13 mouse cellular contexts compared by ENCODE assay signal in the genomic region with DNA sequence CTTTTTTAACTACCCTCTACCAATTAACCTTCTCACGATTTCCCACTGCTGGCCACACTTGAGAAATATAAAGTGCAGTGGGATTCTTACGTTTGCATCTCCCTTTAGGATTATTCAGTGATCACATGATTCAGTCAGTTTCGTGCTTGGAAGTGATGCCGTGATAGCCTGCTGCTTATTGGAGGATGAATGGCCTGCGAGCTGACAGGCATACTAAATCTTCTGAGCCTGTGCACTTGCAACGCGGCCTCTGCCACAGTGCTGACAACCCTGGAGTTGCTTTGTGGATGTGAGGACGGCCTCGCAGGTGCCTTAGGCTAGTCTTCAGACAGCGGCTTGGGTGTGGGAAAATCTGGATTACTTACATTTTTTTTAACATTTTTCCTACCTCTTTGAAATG. TPM values are rescaled to one million over a fixed set of nuclear protein-coding genes. Genes with fewer than 3 reads are reported as not detected.
A peak's percentile ranks its signal among the peaks of the same experiment; 100 is the strongest.
DNase-seq lines count a peak whose midpoint lies in the region; ATAC-seq and TF ChIP-seq lines count a peak whose summit lies in the region.
"Had no signal": no experiment of that assay in that cellular context is flagged by ENCODE, and none has a peak within 500 bp of the region (broad histone marks: within the 10 kb centered on the region; RNA-seq: fewer than 3 reads in every experiment).

No protein-coding gene starts in this region.

- no peaks in the 10 kb centered on the region for H3K9me3 ChIP-seq in hindbrain, embryonic 11.5 days (ENCODE audit: control insufficient read depth, low read length)
- no peaks in the 10 kb centered on the region for H3K9me3 ChIP-seq in midbrain, embryonic 13.5 days
- H3K9me3 ChIP-seq in liver, postnatal 0 days (ENCODE audit: low read length), result no peaks in the 10 kb centered on the region
- H3K9me3 ChIP-seq: lung, embryonic 15.5 days had no signal

- 52% methylated on average over 10 of the region's 10 CpGs for WGBS in hindbrain, embryonic 11.5 days
- WGBS in midbrain, embryonic 13.5 days, result 19% methylated on average over 10 of the region's 10 CpGs
- WGBS in liver, postnatal 0 days (ENCODE audit: insufficient replicate concordance), result 91% methylated on average over 10 of the region's 10 CpGs

- no peak overlapping the region for H3K4me3 ChIP-seq in hindbrain, embryonic 11.5 days (ENCODE audit: low read depth, low read length)
- 0 out of 2 replicates have a peak overlapping the region, but pooled peaks have one; percentile 8 for H3K4me3 ChIP-seq in midbrain, embryonic 13.5 days (replicated peaks)
- no peak overlapping the region for H3K4me3 ChIP-seq in liver, postnatal 0 days (ENCODE audit: low read depth, low read length)
- H3K4me3 ChIP-seq: erythroblast, embryonic 14.5 days; lung, embryonic 15.5 days had no signal

- H3K27me3 ChIP-seq in hindbrain, embryonic 11.5 days (ENCODE audit: control insufficient read depth, insufficient read depth, low read length), result no peaks in the 10 kb centered on the region
- no peaks in the 10 kb centered on the region for H3K27me3 ChIP-seq in midbrain, embryonic 13.5 days
- no peaks in the 10 kb centered on the region for H3K27me3 ChIP-seq in liver, postnatal 0 days (ENCODE audit: insufficient read depth, low read length)
- H3K27me3 ChIP-seq: lung, embryonic 15.5 days had no signal

- peak; percentile 91 for ATAC-seq in hindbrain, embryonic 11.5 days (ENCODE audit: low FRiP score)
- ATAC-seq in midbrain, embryonic 13.5 days, result peak; percentile 96
- ATAC-seq in liver, postnatal 0 days, result no peak
- ATAC-seq: CD4-positive, CD25-positive, alpha-beta regulatory T cell, adult 4 months had no signal

- TF ChIP-seq EP300 in liver, postnatal 0 days (IDR thresholded peaks at IDR 0.05; ENCODE audit: low read depth), result no peak

- H3K36me3 ChIP-seq in hindbrain, embryonic 11.5 days (ENCODE audit: control insufficient read depth, insufficient read depth, low read length), result no peaks in the 10 kb centered on the region
- H3K36me3 ChIP-seq in midbrain, embryonic 13.5 days, result no peaks in the 10 kb centered on the region
- no peaks in the 10 kb centered on the region for H3K36me3 ChIP-seq in liver, postnatal 0 days (replicated peaks; ENCODE audit: insufficient read depth, low read length)

- H3K9ac ChIP-seq in hindbrain, embryonic 11.5 days (ENCODE audit: low read depth, low read length), result peak overlapping the region; percentile 16; the same call in 1 of the 2 replicates
- peak overlapping the region; percentile 48; the same call in 1 of the 2 replicates for H3K9ac ChIP-seq in midbrain, embryonic 13.5 days (replicated peaks)
- no peak overlapping the region for H3K9ac ChIP-seq in liver, postnatal 0 days (replicated peaks)
- H3K9ac ChIP-seq: lung, embryonic 15.5 days had no signal

- H3K4me1 ChIP-seq in hindbrain, embryonic 11.5 days (replicated peaks; ENCODE audit: control insufficient read depth, insufficient read depth, low read length), result no peaks in the 10 kb centered on the region
- peaks cover 27% of the 10 kb centered on the region for H3K4me1 ChIP-seq in midbrain, embryonic 13.5 days (replicated peaks)
- 0 out of 2 replicates have a peak, but pooled peaks cover 2% of the 10 kb centered on the region for H3K4me1 ChIP-seq in liver, postnatal 0 days (ENCODE audit: insufficient read depth)
- H3K4me1 ChIP-seq: lung, embryonic 15.5 days had no signal

- TF ChIP-seq CTCF in liver, postnatal 0 days (IDR thresholded peaks at IDR 0.05; ENCODE audit: low read depth), result no peak

- H3K4me2 ChIP-seq in hindbrain, embryonic 11.5 days (replicated peaks; ENCODE audit: low read depth, low read length), result no peak overlapping the region
- peak overlapping the region; percentile 44 for H3K4me2 ChIP-seq in midbrain, embryonic 13.5 days (replicated peaks)
- H3K4me2 ChIP-seq in liver, postnatal 0 days (ENCODE audit: low read depth, low read length), result no peak overlapping the region
- H3K4me2 ChIP-seq: lung, embryonic 15.5 days had no signal

- peak; percentile 41 to 49 for DNase-seq in right cerebral cortex, postnatal 10 days (ENCODE audit: low spot score in 2 of 2)
- no peak for DNase-seq in right cerebral cortex, postnatal 25 days
- DNase-seq in hindbrain, embryonic 11.5 days (ENCODE audit: low spot score), result peak; percentile 53
- no peak for DNase-seq in urinary bladder, adult 2 months (ENCODE audit: low spot score)
- no peak for DNase-seq in liver, postnatal 0 days
- no peak for DNase-seq in spleen, postnatal 10 days (ENCODE audit: low spot score in 2 of 2)
- no peak for DNase-seq in gastrocnemius, postnatal 14 days
- DNase-seq: gastrocnemius, postnatal 10 days; kidney, postnatal 10 days had no signal

- H3K27ac ChIP-seq in hindbrain, embryonic 11.5 days (ENCODE audit: low read depth, low read length), result peak overlapping the region; percentile 79
- peak overlapping the region; percentile 86 for H3K27ac ChIP-seq in midbrain, embryonic 13.5 days
- H3K27ac ChIP-seq in liver, postnatal 0 days (ENCODE audit: low read depth), result no peak overlapping the region
- H3K27ac ChIP-seq: lung, embryonic 15.5 days had no signal

- intact Hi-C loops in gastrocnemius, postnatal 14 days (cut with DNase I; ENCODE audit: low total_unique reads), result no loop called here

RNA-seq across cellular contexts. Expression of gene Mrps9, which starts 26.2 kb away (rescaled TPM):
- 56.5 TPM in 2 replicates for polyA plus RNA-seq in hindbrain, embryonic 11.5 days (2014; fragmentation: Nextera tagmentation; extraction: Ambion mirVana)
- polyA plus RNA-seq in midbrain, embryonic 13.5 days (2015; fragmentation: Nextera tagmentation; extraction: Ambion mirVana), result 40.7 and 42.2 TPM in 2 replicates
- 38.9 and 39.9 TPM in 2 replicates for polyA plus RNA-seq in urinary bladder, adult 2 months (2012; rRNA removed)
- 24.3 and 25.4 TPM in 2 replicates for polyA plus RNA-seq in liver, postnatal 0 days (2015; fragmentation: Nextera tagmentation; extraction: Ambion mirVana)
- total RNA-seq in gastrocnemius, postnatal 14 days (2021), result 10 to 100 TPM; 42.5 to 53.9 TPM

Comparison
In these comparisons a context has a peak if more than half of its experiments do, and no peak if none do; other contexts are left out.
1. DNase-seq: peak in right cerebral cortex, postnatal 10 days (2 of 2) and hindbrain, embryonic 11.5 days (single experiment); none in right cerebral cortex, postnatal 25 days (single experiment), urinary bladder, adult 2 months (single experiment), liver, postnatal 0 days (single experiment), spleen, postnatal 10 days (0 of 2) and gastrocnemius, postnatal 14 days (single experiment).